Mouse (Mus musculus) cerebellum, adult 2 months (tissue): Measurements from ENCODE around the gene Washc1.

ENCODE experiments used
- CTCF ChIP-seq: fragments of 200-500 bp; IDR thresholded peaks from 2 replicates; pipeline ENCODE4 v1.5.1; 2011; ENCODE audit warnings: low read depth, mild to moderate bottlenecking, control low read depth, low read length, moderate library complexity, borderline replicate concordance; ENCODE audit not compliant: insufficient read depth
- POLR2A ChIP-seq: fragments of 200-500 bp; IDR thresholded peaks from 2 replicates; pipeline ENCODE4 v1.6.1; 2011; ENCODE audit warnings: low read length, control low read depth, borderline replicate concordance; ENCODE audit not compliant: insufficient read depth

DNA sequence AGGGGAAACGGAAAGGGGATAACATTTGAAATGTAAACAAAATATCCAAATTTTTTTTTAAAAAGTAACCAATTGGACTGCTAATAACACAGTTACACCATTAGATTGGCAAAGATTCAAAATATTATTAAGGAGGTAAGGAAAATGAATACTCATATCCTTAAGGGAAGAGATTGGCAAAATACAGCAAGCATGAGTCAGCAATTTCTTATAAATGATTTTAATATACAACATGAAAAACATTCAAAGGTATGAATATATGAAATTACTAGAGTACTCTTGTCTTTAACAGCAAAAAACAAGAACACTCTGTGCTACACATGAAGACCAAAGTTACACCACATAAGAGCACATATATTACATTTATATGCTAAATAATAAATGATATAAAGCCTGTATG lies 26.3 kb upstream of the Washc1 start:
- TF ChIP-seq CTCF (no peak), POLR2A (no peak)
